ENCODE assay signal across 8 mouse cellular contexts in genomic region chr12:112145211-112145874, GRCm38 (mm10). TPM values are rescaled to one million over a fixed set of nuclear protein-coding genes. Genes with fewer than 3 reads are reported as not detected.
DNase-seq lines count a peak whose midpoint lies in the region; ATAC-seq lines count a peak whose summit lies in the region.

No protein-coding gene starts in this region.

- WGBS in hindbrain, embryonic 14.5 days, result under 1% methylated on average over 37 of the region's 37 CpGs

- peak overlapping the region; percentile 85 for H3K4me2 ChIP-seq in hindbrain, embryonic 14.5 days (replicated peaks)

- no peak overlapping the region for H3K27ac ChIP-seq in hindbrain, embryonic 14.5 days

- H3K9ac ChIP-seq in hindbrain, embryonic 14.5 days, result peak overlapping the region; percentile 62

- H3K9me3 ChIP-seq in hindbrain, embryonic 14.5 days (ENCODE audit: control insufficient read depth, low read length), result no peaks in the 10 kb centered on the region

- peak; percentile 59 for ATAC-seq in hindbrain, embryonic 14.5 days (ENCODE audit: low FRiP score)

- DNase-seq in T-cell, adult 2 months (ENCODE audit: low spot score), result peak; percentile 51
- DNase-seq in cerebellum, postnatal 10 days, result peak; percentile 93 to 94
- DNase-seq in frontal cortex, postnatal 36 days (ENCODE audit: low spot score in 2 of 2), result peak; percentile 85 to 86
- peak; percentile 91 for DNase-seq in hindbrain, embryonic 14.5 days (ENCODE audit: low spot score)
- peak; percentile 81 to 93 for DNase-seq in layer of hippocampus, postnatal 25 days (ENCODE audit: extremely low spot score in 1 of 2, low spot score in 1 of 2)
- DNase-seq in lung, postnatal 10 days, result peak; percentile 89
- DNase-seq in retina, embryonic 14.5 days (ENCODE audit: low spot score), result peak; percentile 88
- DNase-seq in thymus, postnatal 36 days, result peak; percentile 52 to 63

- peaks cover 41% of the 10 kb centered on the region for H3K4me1 ChIP-seq in hindbrain, embryonic 14.5 days (replicated peaks; ENCODE audit: control insufficient read depth, insufficient read depth, low read length)

- peak overlapping the region; percentile 55 for H3K4me3 ChIP-seq in hindbrain, embryonic 14.5 days (replicated peaks; ENCODE audit: low read length)

- H3K27me3 ChIP-seq in hindbrain, embryonic 14.5 days (ENCODE audit: control insufficient read depth, insufficient read depth, low read length), result peaks cover 76% of the 10 kb centered on the region

- no peaks in the 10 kb centered on the region for H3K36me3 ChIP-seq in hindbrain, embryonic 14.5 days (replicated peaks; ENCODE audit: control insufficient read depth, insufficient read depth)

RNA-seq across cellular contexts. Expression of gene Kif26a, which starts 0.7 kb away (rescaled TPM):
- 3.1 and 3.4 TPM in 2 replicates for polyA plus RNA-seq in hindbrain, embryonic 14.5 days (2014; fragmentation: Nextera tagmentation; extraction: Ambion mirVana)
- total RNA-seq in layer of hippocampus, postnatal 25 days (2021), result 1 to 10 TPM; 5.2 to 6.6 TPM

RNA-seq across cellular contexts. Expression of gene Aspg, which starts 38.9 kb away (rescaled TPM):
- 0.29 and 0.46 TPM in 2 replicates for polyA plus RNA-seq in hindbrain, embryonic 14.5 days (2014; fragmentation: Nextera tagmentation; extraction: Ambion mirVana)
- total RNA-seq in layer of hippocampus, postnatal 25 days (2021), result 1 to 10 TPM; 1.4 to 3.5 TPM
